Mouse (Mus musculus) MEL (cell line): Measurements from ENCODE around the gene Fndc3b. TPM values are rescaled to one million over a fixed set of nuclear protein-coding genes. Genes with fewer than 3 reads are reported as not detected.

Experiments
- DNase-seq: peaks from one replicate; pipeline ENCODE4 v3.0.0; 2011; ENCODE audit warnings: low read depth, low spot score
- H3K27ac ChIP-seq: 2 replicates; pipeline ENCODE4 v1.5.1; 2012; ENCODE audit warnings: low read depth, mild to moderate bottlenecking, control low read depth, low read length, moderate library complexity; ENCODE audit not compliant: control insufficient read depth
- H3K27me3 ChIP-seq, 2 experiments: fragments of 150-350 bp in 1 of 2; sonication (generic) in 1 of 2; 2 replicates each; pipeline ENCODE4 v1.6.1; 2012; ENCODE audit warnings: low read length in 2 of 2, mild to moderate bottlenecking in 2 of 2, improper control_type of control experiment in 1 of 2, moderate library complexity in 1 of 2; ENCODE audit not compliant: insufficient read depth in 2 of 2, control insufficient read depth in 1 of 2
- H3K36me3 ChIP-seq, 2 experiments: 2 replicates each; pipeline ENCODE4 v1.6.1; 2012 to 2014; ENCODE audit warnings: low read length in 2 of 2, improper control_type of control experiment in 1 of 2, inconsistent platforms in 1 of 2, mild to moderate bottlenecking in 1 of 2; ENCODE audit not compliant: insufficient read depth in 2 of 2, control insufficient read depth in 1 of 2
- H3K4me1 ChIP-seq, 2 experiments: fragments of 150-350 bp in 1 of 2; sonication (generic) in 1 of 2; 2 replicates each; pipeline ENCODE4 v1.6.1; 2012; ENCODE audit warnings: low read length in 2 of 2, improper control_type of control experiment in 1 of 2, mild to moderate bottlenecking in 1 of 2; ENCODE audit not compliant: insufficient read depth in 2 of 2, control insufficient read depth in 1 of 2
- H3K4me3 ChIP-seq, 2 experiments: fragments of 150-350 bp in 1 of 2; sonication (generic) in 1 of 2; 2 replicates each; pipeline ENCODE4 v1.5.1; 2012; ENCODE audit warnings: low read depth in 2 of 2, low read length in 2 of 2, mild to moderate bottlenecking in 2 of 2, moderate library complexity in 2 of 2, control low read depth in 1 of 2, improper control_type of control experiment in 1 of 2; ENCODE audit not compliant: control insufficient read depth in 1 of 2, insufficient read depth in 1 of 2
- H3K79me2 ChIP-seq: 2 replicates; pipeline ENCODE4 v1.6.1; 2012; ENCODE audit warnings: mild to moderate bottlenecking, low read length, moderate library complexity; ENCODE audit not compliant: control insufficient read depth, poor library complexity, insufficient read depth
- H3K9ac ChIP-seq: 2 replicates; pipeline ENCODE4 v1.6.1; 2012; ENCODE audit warnings: low read depth, mild to moderate bottlenecking, control low read depth, low read length, moderate library complexity; ENCODE audit not compliant: control insufficient read depth, poor library complexity, severe bottlenecking
- H3K9me3 ChIP-seq: fragments of 150-350 bp; sonication (generic); replicated peaks from 2 replicates; pipeline ENCODE4 v1.6.1; 2012; ENCODE audit warnings: mild to moderate bottlenecking, low read length, improper control_type of control experiment, moderate library complexity; ENCODE audit not compliant: insufficient read depth
- CHD2 ChIP-seq: IDR thresholded peaks from 2 replicates; pipeline ENCODE4 v1.6.1; 2011; ENCODE audit warnings: low read length, improper control_type of control experiment
- CTCF ChIP-seq, 3 experiments: IDR thresholded peaks in 2 of 3; conservative IDR thresholded peaks in 1 of 3; 2 replicates each; pipeline ENCODE4 v1.5.1; 2011 to 2012; ENCODE audit warnings: low read length in 3 of 3, low read depth in 2 of 3, mild to moderate bottlenecking in 2 of 3, improper control_type of control experiment in 1 of 3, inconsistent platforms in 1 of 3, mixed read lengths in 1 of 3, moderate library complexity in 1 of 3; ENCODE audit not compliant: control insufficient read depth in 1 of 3, insufficient read depth in 1 of 3, poor library complexity in 1 of 3, severe bottlenecking in 1 of 3
- EP300 ChIP-seq, 2 experiments: IDR thresholded peaks; 2 replicates each; pipeline ENCODE4 v1.6.1; 2011; ENCODE audit warnings: improper control_type of control experiment in 2 of 2, low read length in 2 of 2, low read depth in 1 of 2, mild to moderate bottlenecking in 1 of 2
- ETS1 ChIP-seq: IDR thresholded peaks from 2 replicates; pipeline ENCODE4 v1.6.1; 2012; ENCODE audit warnings: low read depth, mild to moderate bottlenecking, inconsistent platforms, low read length, improper control_type of control experiment, moderate library complexity
- GABPA ChIP-seq: IDR thresholded peaks from 2 replicates; pipeline ENCODE4 v1.6.1; 2012; ENCODE audit warnings: low read depth, mild to moderate bottlenecking, inconsistent platforms, low read length, improper control_type of control experiment, moderate library complexity
- GATA1 ChIP-seq: IDR thresholded peaks from 2 replicates; pipeline ENCODE4 v1.6.1; 2011; ENCODE audit warnings: low read depth, low read length, improper control_type of control experiment
- HCFC1 ChIP-seq: IDR thresholded peaks from 2 replicates; pipeline ENCODE4 v1.6.1; 2012; ENCODE audit warnings: low read depth, mild to moderate bottlenecking, inconsistent platforms, low read length, improper control_type of control experiment, moderate library complexity
- KAT2A ChIP-seq: conservative IDR thresholded peaks from 2 replicates; pipeline ENCODE4 v1.6.1; 2012; ENCODE audit warnings: low read depth, low read length, improper control_type of control experiment, inconsistent platforms
- MAFK ChIP-seq: IDR thresholded peaks from 2 replicates; pipeline ENCODE4 v1.6.1; 2011; ENCODE audit warnings: low read depth, mild to moderate bottlenecking, low read length, improper control_type of control experiment, borderline replicate concordance
- MAX ChIP-seq: IDR thresholded peaks from 2 replicates; pipeline ENCODE4 v1.6.1; 2011; ENCODE audit warnings: low read length, improper control_type of control experiment
- MEF2A ChIP-seq: IDR thresholded peaks from 2 replicates; pipeline ENCODE4 v1.6.1; 2014; ENCODE audit warnings: low read depth, mild to moderate bottlenecking, inconsistent platforms, low read length, improper control_type of control experiment; ENCODE audit not compliant: poor library complexity, insufficient replicate concordance, severe bottlenecking; ENCODE audit errors: extremely low read depth
- MYB ChIP-seq: IDR thresholded peaks from 2 replicates; pipeline ENCODE4 v1.6.1; 2011; ENCODE audit warnings: mild to moderate bottlenecking, low read depth, low read length, improper control_type of control experiment
- MYC ChIP-seq: IDR thresholded peaks from 2 replicates; pipeline ENCODE4 v1.6.1; 2011; ENCODE audit warnings: low read depth, mild to moderate bottlenecking, low read length, improper control_type of control experiment, moderate library complexity
- NRF1 ChIP-seq: IDR thresholded peaks from 2 replicates; pipeline ENCODE4 v1.6.1; 2014; ENCODE audit warnings: low read depth, mild to moderate bottlenecking, inconsistent platforms, low read length, improper control_type of control experiment, moderate library complexity; ENCODE audit not compliant: poor library complexity, insufficient read depth, severe bottlenecking
- POLR2A ChIP-seq, 2 experiments: IDR thresholded peaks; 2 replicates each; pipeline ENCODE4 v1.6.1; 2011 to 2012; ENCODE audit warnings: low read length in 2 of 2, mild to moderate bottlenecking in 2 of 2, control low read depth in 1 of 2, improper control_type of control experiment in 1 of 2, low read depth in 1 of 2, moderate library complexity in 1 of 2; ENCODE audit not compliant: control insufficient read depth in 1 of 2, insufficient read depth in 1 of 2, poor library complexity in 1 of 2
- POLR2AphosphoS2 ChIP-seq: IDR thresholded peaks from 2 replicates; pipeline ENCODE4 v1.6.1; 2011; ENCODE audit warnings: low read length, improper control_type of control experiment
- POLR2AphosphoS5 ChIP-seq: IDR thresholded peaks from 2 replicates; pipeline ENCODE4 v1.6.1; 2012; ENCODE audit warnings: low read depth, borderline replicate concordance, mild to moderate bottlenecking, inconsistent platforms, low read length, moderate library complexity, mixed read lengths
- RAD21 ChIP-seq: IDR thresholded peaks from 2 replicates; pipeline ENCODE4 v1.6.1; 2011; ENCODE audit warnings: mild to moderate bottlenecking, low read depth, low read length, improper control_type of control experiment
- RCOR1 ChIP-seq: IDR thresholded peaks from 2 replicates; pipeline ENCODE4 v1.6.1; 2012; ENCODE audit warnings: low read depth, mild to moderate bottlenecking, inconsistent platforms, low read length, improper control_type of control experiment
- SMC3 ChIP-seq: IDR thresholded peaks from 2 replicates; pipeline ENCODE4 v1.6.1; 2011; ENCODE audit warnings: low read depth, low read length, improper control_type of control experiment
- TAL1 ChIP-seq: IDR thresholded peaks from 2 replicates; pipeline ENCODE4 v1.6.1; 2012; ENCODE audit warnings: mild to moderate bottlenecking, inconsistent platforms, low read length, moderate library complexity, mixed read lengths
- TBP ChIP-seq: IDR thresholded peaks from 2 replicates; pipeline ENCODE4 v1.8.0; 2011; ENCODE audit warnings: low read depth, low read length, improper control_type of control experiment
- TCF12 ChIP-seq: IDR thresholded peaks from 2 replicates; pipeline ENCODE4 v1.6.1; 2014; ENCODE audit warnings: low read depth, mild to moderate bottlenecking, inconsistent platforms, low read length, improper control_type of control experiment, moderate library complexity
- USF1 ChIP-seq: IDR thresholded peaks from 2 replicates; pipeline ENCODE4 v1.6.1; 2014; ENCODE audit warnings: low read depth, mild to moderate bottlenecking, inconsistent platforms, low read length, improper control_type of control experiment, moderate library complexity
- ZC3H11A ChIP-seq: IDR thresholded peaks from 2 replicates; pipeline ENCODE4 v1.6.1; 2012; ENCODE audit warnings: low read depth, mild to moderate bottlenecking, inconsistent platforms, low read length, improper control_type of control experiment
- polyA plus RNA-seq, 2 experiments: library from polyadenylated mRNA; stranded (reverse) in 1 of 2; unstranded in 1 of 2; fragments of >175 nt in 1 of 2; fragments of >200 nt in 1 of 2; gene quantifications; 2 replicates each; pipeline versions ENCODE4 v1.2.1 to v1.2.4; 2012; ENCODE audit warnings: low replicate concordance in 2 of 2, low read depth in 1 of 2; ENCODE audit not compliant: insufficient read length in 2 of 2, insufficient read depth in 1 of 2, missing spikeins in 1 of 2
- total RNA-seq: library from RNA; depleted of rRNA; stranded (reverse); fragments of 300-350 nt; gene quantifications from 2 replicates; pipeline ENCODE4 v1.2.3, GENCODE M21; 2012

Fndc3b gene
- total and polyA plus RNA-seq, 3 experiments: not detected

DNA sequence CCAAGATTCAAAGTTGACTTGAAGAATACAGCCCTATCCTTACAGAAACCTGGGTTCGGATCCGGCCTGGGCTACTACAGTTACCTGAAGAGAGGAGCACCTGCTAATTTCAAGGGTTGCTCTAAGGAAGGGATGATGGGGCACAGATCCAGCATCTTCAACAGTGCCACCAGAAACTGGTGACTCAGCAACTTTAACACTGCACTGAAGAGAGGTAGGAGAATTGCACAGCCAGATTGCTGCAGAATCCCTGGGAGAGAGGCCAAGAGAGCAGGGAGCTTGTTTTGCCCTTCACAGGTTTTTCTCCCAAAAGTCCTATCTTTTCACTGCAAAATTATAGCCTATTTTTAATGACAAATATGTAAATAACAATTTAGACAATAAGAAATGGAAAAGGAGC lies 149.2 kb downstream of the Fndc3b start:
- no peak overlapping the region for H3K27ac ChIP-seq
- H3K4me3 ChIP-seq: no peak overlapping the region
- no peaks in the 10 kb centered on the region for H3K4me1 ChIP-seq
- TF ChIP-seq CTCF (IDR thresholded peaks at IDR 0.05 in 2 of 3, conservative IDR thresholded peaks at IDR 0.05 in 1 of 3; ENCODE audit: control insufficient read depth in 1 of 3, insufficient read depth in 1 of 3, low read depth in 2 of 3, low read length in 3 of 3, poor library complexity in 1 of 3, severe bottlenecking in 1 of 3) (no peak), MAFK (no peak), GATA1 (no peak), SMC3 (no peak), KAT2A (no peak), MAX (no peak), EP300 (IDR thresholded peaks at IDR 0.05; ENCODE audit: low read depth in 1 of 2, low read length in 2 of 2) (no peak), NRF1 (no peak), POLR2A (IDR thresholded peaks at IDR 0.05; ENCODE audit: control insufficient read depth in 1 of 2, insufficient read depth in 1 of 2, low read depth in 1 of 2, low read length in 2 of 2, poor library complexity in 1 of 2) (no peak), ZC3H11A (no peak), TAL1 (no peak), TBP (no peak), TCF12 (no peak), CHD2 (no peak), POLR2AphosphoS5 (no peak), GABPA (no peak), USF1 (no peak), RCOR1 (no peak), MYC (no peak)
- TF ChIP-seq, all 39 proteins: peak for 0
- Histone ChIP-seq H3K79me2 (no peaks in the 10 kb centered on the region), H3K9ac (no peak overlapping the region), H3K36me3 (no peaks in the 10 kb centered on the region), H3K27me3 (no peaks in the 10 kb centered on the region; a peak in 1 of 4 replicates), H3K9me3 (no peaks in the 10 kb centered on the region)
- no peak for DNase-seq

DNA sequence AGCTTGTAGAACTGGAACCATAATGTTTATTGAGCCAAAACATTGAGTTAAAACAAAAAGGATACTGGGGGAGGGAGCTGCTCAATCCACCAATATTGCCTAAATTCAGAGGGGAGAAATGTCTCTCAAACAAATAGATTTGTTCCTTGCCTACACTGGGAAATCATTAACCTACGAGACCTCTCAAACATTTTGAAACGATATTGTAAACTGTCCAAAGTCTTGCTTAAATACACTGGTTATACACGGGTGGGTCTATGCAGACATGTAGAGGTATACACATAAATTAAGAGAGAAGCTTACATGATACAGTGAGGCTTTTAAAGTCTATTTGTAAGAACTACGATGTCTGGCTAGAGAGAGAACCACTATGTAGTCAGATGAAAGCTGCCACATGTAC lies 151.8 kb downstream of the Fndc3b start:
- Histone ChIP-seq H3K79me2 (no peaks in the 10 kb centered on the region), H3K36me3 (no peaks in the 10 kb centered on the region), H3K27ac (no peak overlapping the region), H3K4me1 (no peaks in the 10 kb centered on the region), H3K27me3 (no peaks in the 10 kb centered on the region; a peak in 1 of 4 replicates), H3K9me3 (no peaks in the 10 kb centered on the region), H3K4me3 (no peak overlapping the region), H3K9ac (no peak overlapping the region)
- no peak for DNase-seq
- no peak for TF ChIP-seq MEF2A
- TF ChIP-seq ZC3H11A: no peak
- TF ChIP-seq POLR2AphosphoS2: no peak
- no peak for TF ChIP-seq ETS1
- TF ChIP-seq HCFC1: no peak
- no peak for TF ChIP-seq CHD2
- TF ChIP-seq RAD21: no peak
- no peak for TF ChIP-seq MYB
- TF ChIP-seq POLR2A (IDR thresholded peaks at IDR 0.05; ENCODE audit: control insufficient read depth in 1 of 2, insufficient read depth in 1 of 2, low read depth in 1 of 2, low read length in 2 of 2, poor library complexity in 1 of 2): no peak
